Mouse (Mus musculus): ENCODE measurements at regions not wholly inside any gene's neighbourhood (a gene's known extent, or its start where the extent isn't known, plus 50 kb on each side); places are given as distances from the start of the nearest gene placed in this dataset.

DNA sequence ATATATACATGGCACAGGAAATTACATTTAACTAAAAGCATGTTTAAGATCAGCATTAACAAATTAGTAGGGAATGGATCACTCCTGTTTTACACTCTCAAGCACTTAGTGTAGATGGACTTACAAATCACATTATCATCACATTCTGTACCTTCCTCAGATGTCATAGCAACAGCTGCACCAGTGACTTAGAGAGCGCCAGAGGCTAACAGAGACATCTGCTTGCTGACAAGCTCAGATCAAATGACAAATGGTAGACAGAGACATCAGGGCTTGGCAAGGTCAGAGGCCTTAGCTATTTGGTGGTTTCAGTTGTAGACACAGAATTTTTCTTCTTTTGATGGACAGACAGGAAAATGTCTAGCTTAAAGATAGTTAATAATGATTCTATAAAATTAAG, 897.5 kb upstream of the Slc10a2 start:
- Histone ChIP-seq H3K27me3 (ENCODE audit: control insufficient read depth in 1 of 2, insufficient read depth in 2 of 2, low read length in 2 of 2) (no peaks in the 10 kb centered on the region), H3K27ac (ENCODE audit: control insufficient read depth, low read depth, low read length) (no peak overlapping the region), H3K36me3 (ENCODE audit: control insufficient read depth in 1 of 2, insufficient read depth in 2 of 2, low read length in 2 of 2) (no peaks in the 10 kb centered on the region), H3K9ac (ENCODE audit: control insufficient read depth, low read depth, low read length, poor library complexity, severe bottlenecking) (no peak overlapping the region), H3K4me3 (ENCODE audit: control insufficient read depth in 1 of 2, insufficient read depth in 1 of 2, low read depth in 2 of 2, low read length in 2 of 2) (no peak overlapping the region), H3K79me2 (ENCODE audit: control insufficient read depth, insufficient read depth, low read length, poor library complexity) (no peaks in the 10 kb centered on the region), H3K9me3 (replicated peaks; ENCODE audit: insufficient read depth, low read length) (no peaks in the 10 kb centered on the region), H3K4me1 (ENCODE audit: control insufficient read depth in 1 of 2, insufficient read depth in 2 of 2, low read length in 2 of 2) (no peaks in the 10 kb centered on the region)
- no peak for DNase-seq (ENCODE audit: low read depth, low spot score)
- no peak for TF ChIP-seq E2F4 (IDR thresholded peaks at IDR 0.05; ENCODE audit: borderline replicate concordance, low read depth, low read length)
- no peak for TF ChIP-seq MXI1 (IDR thresholded peaks at IDR 0.05; ENCODE audit: low read depth, low read length)
- TF ChIP-seq MYC (IDR thresholded peaks at IDR 0.05; ENCODE audit: low read depth, low read length), result no peak

- H3K36me3 ChIP-seq (ENCODE audit: control insufficient read depth in 1 of 2, insufficient read depth in 2 of 2, low read length in 2 of 2), result no peaks in the 10 kb centered on the region
- H3K79me2 ChIP-seq (ENCODE audit: control insufficient read depth, insufficient read depth, low read length, poor library complexity), result no peaks in the 10 kb centered on the region
- TF ChIP-seq POLR2A (IDR thresholded peaks at IDR 0.05; ENCODE audit: control insufficient read depth in 1 of 2, insufficient read depth in 1 of 2, low read depth in 1 of 2, low read length in 2 of 2, poor library complexity in 1 of 2) (no peak), E2F4 (IDR thresholded peaks at IDR 0.05; ENCODE audit: borderline replicate concordance, low read depth, low read length) (no peak), CHD1 (IDR thresholded peaks at IDR 0.05; ENCODE audit: low read depth, low read length) (no peak), CTCF (IDR thresholded peaks at IDR 0.05 in 2 of 3, conservative IDR thresholded peaks at IDR 0.05 in 1 of 3; ENCODE audit: control insufficient read depth in 1 of 3, insufficient read depth in 1 of 3, low read depth in 2 of 3, low read length in 3 of 3, poor library complexity in 1 of 3, severe bottlenecking in 1 of 3) (0 out of 6 replicates have a peak, but pooled peaks of 1 of the 3 experiments have one; percentile 5), ZNF384 (IDR thresholded peaks at IDR 0.05; ENCODE audit: low read depth, low read length) (no peak), POLR2AphosphoS5 (IDR thresholded peaks at IDR 0.05; ENCODE audit: borderline replicate concordance, low read depth, low read length) (no peak)
- H3K9ac ChIP-seq (ENCODE audit: control insufficient read depth, low read depth, low read length, poor library complexity, severe bottlenecking), result no peak overlapping the region
- H3K27ac ChIP-seq (ENCODE audit: control insufficient read depth, low read depth, low read length), result no peak overlapping the region
- no peaks in the 10 kb centered on the region for H3K27me3 ChIP-seq (ENCODE audit: control insufficient read depth in 1 of 2, insufficient read depth in 2 of 2, low read length in 2 of 2)
- H3K4me3 ChIP-seq (ENCODE audit: control insufficient read depth in 1 of 2, insufficient read depth in 1 of 2, low read depth in 2 of 2, low read length in 2 of 2), result no peak overlapping the region
- no peaks in the 10 kb centered on the region for H3K9me3 ChIP-seq (replicated peaks; ENCODE audit: insufficient read depth, low read length)
- H3K4me1 ChIP-seq (ENCODE audit: control insufficient read depth in 1 of 2, insufficient read depth in 2 of 2, low read length in 2 of 2), result no peaks in the 10 kb centered on the region
- peak; percentile 7 for DNase-seq (ENCODE audit: low read depth, low spot score)
Observed at GRCm38 (mm10) chr8:5994846-5995245, 889.7 kb upstream of the Slc10a2 start.

- Histone ChIP-seq H3K9me3 (replicated peaks; ENCODE audit: insufficient read depth, low read length) (no peaks in the 10 kb centered on the region), H3K4me1 (ENCODE audit: control insufficient read depth in 1 of 2, insufficient read depth in 2 of 2, low read length in 2 of 2) (no peaks in the 10 kb centered on the region), H3K4me3 (ENCODE audit: control insufficient read depth in 1 of 2, insufficient read depth in 1 of 2, low read depth in 2 of 2, low read length in 2 of 2) (no peak overlapping the region), H3K79me2 (ENCODE audit: control insufficient read depth, insufficient read depth, low read length, poor library complexity) (no peaks in the 10 kb centered on the region), H3K27ac (ENCODE audit: control insufficient read depth, low read depth, low read length) (no peak overlapping the region), H3K27me3 (ENCODE audit: control insufficient read depth in 1 of 2, insufficient read depth in 2 of 2, low read length in 2 of 2) (no peaks in the 10 kb centered on the region), H3K36me3 (ENCODE audit: control insufficient read depth in 1 of 2, insufficient read depth in 2 of 2, low read length in 2 of 2) (no peaks in the 10 kb centered on the region), H3K9ac (ENCODE audit: control insufficient read depth, low read depth, low read length, poor library complexity, severe bottlenecking) (no peak overlapping the region)
- TF ChIP-seq BHLHE40 (IDR thresholded peaks at IDR 0.05; ENCODE audit: borderline replicate concordance, low read depth, low read length) (no peak), USF1 (IDR thresholded peaks at IDR 0.05; ENCODE audit: low read depth, low read length) (no peak), MAZ (IDR thresholded peaks at IDR 0.05; ENCODE audit: low read depth, low read length) (no peak), KAT2A (conservative IDR thresholded peaks at IDR 0.05; ENCODE audit: low read depth, low read length) (no peak), RCOR1 (IDR thresholded peaks at IDR 0.05; ENCODE audit: low read depth, low read length) (no peak), GATA1 (IDR thresholded peaks at IDR 0.05; ENCODE audit: low read depth, low read length) (no peak), ZKSCAN1 (IDR thresholded peaks at IDR 0.05; ENCODE audit: low read depth, low read length) (no peak), MAFK (IDR thresholded peaks at IDR 0.05; ENCODE audit: borderline replicate concordance, low read depth, low read length) (no peak), ZC3H11A (IDR thresholded peaks at IDR 0.05; ENCODE audit: low read depth, low read length) (no peak), SIN3A (IDR thresholded peaks at IDR 0.05; ENCODE audit: low read length) (no peak), EP300 (IDR thresholded peaks at IDR 0.05; ENCODE audit: low read depth in 1 of 2, low read length in 2 of 2) (no peak)
- no peak for DNase-seq (ENCODE audit: low read depth, low spot score)
Observed at GRCm38 (mm10) chr8:5965403-5966015, 860.4 kb upstream of the Slc10a2 start.
